24 mouse cellular contexts compared by ENCODE assay signal in genomic region chr1:79655819-79656555, GRCm38 (mm10). TPM values are rescaled to one million over a fixed set of nuclear protein-coding genes. Genes with fewer than 3 reads are reported as not detected.
DNase-seq lines count a peak whose midpoint lies in the region; ATAC-seq and TF ChIP-seq lines count a peak whose summit lies in the region.
"Had no signal": no experiment of that assay in that cellular context is flagged by ENCODE, and none has a peak within 500 bp of the region (broad histone marks: within the 10 kb centered on the region; RNA-seq: fewer than 3 reads in every experiment).

No protein-coding gene starts in this region.

- in situ Hi-C loops in Patski (cut with MboI; ENCODE audit: low pct_unique_long_range_greater_than_20kb), result no loop called here

- TF ChIP-seq EP300 in lung, postnatal 0 days (IDR thresholded peaks at IDR 0.05), result peak; percentile 47; the same call in 1 of the 2 replicates

- 59% methylated on average over 4 of the region's 4 CpGs for WGBS in kidney, embryonic 16.5 days
- WGBS in kidney, adult 2 months, result 47% methylated on average over 4 of the region's 4 CpGs
- WGBS in lung, postnatal 0 days, result 56% methylated on average over 4 of the region's 4 CpGs
- 60% methylated on average over 4 of the region's 4 CpGs for WGBS in limb, embryonic 13.5 days

- H3K27me3 ChIP-seq in kidney, embryonic 16.5 days (ENCODE audit: insufficient read depth, low read length), result no peaks in the 10 kb centered on the region
- no peaks in the 10 kb centered on the region for H3K27me3 ChIP-seq in kidney, adult 2 months (replicated peaks; ENCODE audit: control insufficient read depth, insufficient read depth, low read length)
- no peaks in the 10 kb centered on the region for H3K27me3 ChIP-seq in lung, postnatal 0 days (replicated peaks; ENCODE audit: insufficient read depth, low read length)
- H3K27me3 ChIP-seq in Patski, result no peaks in the 10 kb centered on the region
- H3K27me3 ChIP-seq in limb, embryonic 13.5 days, result no peaks in the 10 kb centered on the region
- H3K27me3 ChIP-seq: embryonic facial prominence, embryonic 15.5 days; forebrain, embryonic 15.5 days; heart, embryonic 15.5 days; hindbrain, embryonic 15.5 days had no signal

- CTCF ChIA-PET in Patski (lab: Charles Lee), result no interaction called here

- no peak overlapping the region for H3K4me3 ChIP-seq in kidney, embryonic 16.5 days (ENCODE audit: low read length)
- H3K4me3 ChIP-seq in kidney, adult 2 months (ENCODE audit: insufficient read depth, low read depth, low read length), result no peak overlapping the region
- H3K4me3 ChIP-seq in lung, postnatal 0 days (ENCODE audit: low read depth, low read length), result no peak overlapping the region
- H3K4me3 ChIP-seq in limb, embryonic 13.5 days, result no peak overlapping the region
- H3K4me3 ChIP-seq: embryonic facial prominence, embryonic 15.5 days; erythroblast, embryonic 14.5 days; forebrain, embryonic 10.5 days; forebrain, embryonic 15.5 days; heart, adult 2 months; heart, embryonic 15.5 days; hindbrain, embryonic 10.5 days; hindbrain, embryonic 15.5 days had no signal

- no peak overlapping the region for H3K27ac ChIP-seq in kidney, embryonic 16.5 days (ENCODE audit: low read length)
- H3K27ac ChIP-seq in kidney, adult 2 months (ENCODE audit: insufficient read depth, low read depth, low read length), result no peak overlapping the region
- H3K27ac ChIP-seq in lung, postnatal 0 days (ENCODE audit: low read length), result peak overlapping the region; percentile 59; the same call in 1 of the 2 replicates
- H3K27ac ChIP-seq in limb, embryonic 13.5 days, result peak overlapping the region; percentile 44; the same call in 1 of the 2 replicates
- H3K27ac ChIP-seq: embryonic facial prominence, embryonic 15.5 days; forebrain, embryonic 10.5 days; forebrain, embryonic 15.5 days; heart, adult 2 months; heart, embryonic 15.5 days; hindbrain, embryonic 10.5 days; hindbrain, embryonic 15.5 days had no signal

- no peaks in the 10 kb centered on the region for H3K9me3 ChIP-seq in kidney, embryonic 16.5 days (ENCODE audit: low read length)
- no peaks in the 10 kb centered on the region for H3K9me3 ChIP-seq in lung, postnatal 0 days (ENCODE audit: low read length)
- H3K9me3 ChIP-seq in limb, embryonic 13.5 days, result no peaks in the 10 kb centered on the region
- H3K9me3 ChIP-seq: embryonic facial prominence, embryonic 15.5 days; forebrain, embryonic 10.5 days; forebrain, embryonic 15.5 days; heart, embryonic 15.5 days; hindbrain, embryonic 10.5 days; hindbrain, embryonic 15.5 days had no signal

- POLR2A ChIA-PET in Patski (lab: Charles Lee), result no interaction called here

- TF ChIP-seq CTCF in kidney, adult 2 months (conservative IDR thresholded peaks at IDR 0.05; ENCODE audit: insufficient read depth, insufficient read length, low read depth, low read length), result no peak
- no peak for TF ChIP-seq CTCF in lung, postnatal 0 days (IDR thresholded peaks at IDR 0.05)
- TF ChIP-seq CTCF in Patski (IDR thresholded peaks at IDR 0.05), result no peak

- no peak for DNase-seq in kidney, adult 2 months
- DNase-seq in lung, postnatal 0 days (ENCODE audit: low spot score), result peak; percentile 21
- no peak for DNase-seq in lung, postnatal 4 days
- DNase-seq in Patski (ENCODE audit: low read depth, low spot score), result peak; percentile 48
- DNase-seq in liver, result no peak
- DNase-seq in cerebellum, adult 18-20 months, result no peak
- DNase-seq: adrenal gland, postnatal 14 days; cerebellum, adult 8-10 months; cerebellum, postnatal 14 days; embryo, embryonic 11 days; gastrocnemius, postnatal 36 days; heart, adult 2 months; heart, postnatal 14 days had no signal

- no peaks in the 10 kb centered on the region for H3K36me3 ChIP-seq in kidney, embryonic 16.5 days (ENCODE audit: insufficient read depth, low read length)
- no peaks in the 10 kb centered on the region for H3K36me3 ChIP-seq in kidney, adult 2 months (ENCODE audit: control insufficient read depth, insufficient read depth, low read length)
- no peaks in the 10 kb centered on the region for H3K36me3 ChIP-seq in lung, postnatal 0 days (ENCODE audit: insufficient read depth, low read length)
- no peaks in the 10 kb centered on the region for H3K36me3 ChIP-seq in limb, embryonic 13.5 days
- H3K36me3 ChIP-seq: embryonic facial prominence, embryonic 15.5 days; forebrain, embryonic 10.5 days; forebrain, embryonic 15.5 days; heart, embryonic 15.5 days; hindbrain, embryonic 10.5 days; hindbrain, embryonic 15.5 days had no signal

- H3K4me2 ChIP-seq in kidney, embryonic 16.5 days (replicated peaks; ENCODE audit: low read depth, low read length), result no peak overlapping the region
- H3K4me2 ChIP-seq in lung, postnatal 0 days (replicated peaks; ENCODE audit: low read depth, low read length), result no peak overlapping the region
- no peak overlapping the region for H3K4me2 ChIP-seq in limb, embryonic 13.5 days (replicated peaks)
- H3K4me2 ChIP-seq: embryonic facial prominence, embryonic 15.5 days; forebrain, embryonic 15.5 days; heart, embryonic 11.5 days; heart, embryonic 15.5 days; hindbrain, embryonic 15.5 days had no signal

- 0 out of 2 replicates have a peak, but pooled peaks have one; percentile 27 for ATAC-seq in kidney, embryonic 16.5 days (ENCODE audit: low FRiP score, low TSS enrichment)
- ATAC-seq in lung, postnatal 0 days, result peak; percentile 59
- ATAC-seq in Patski, result peak; percentile 77
- ATAC-seq in limb, embryonic 13.5 days (ENCODE audit: low FRiP score, low read depth), result peak; percentile 75; the same call in 1 of the 2 replicates
- ATAC-seq: activated CD4-positive, CD25-positive, alpha-beta regulatory T cell, adult 4 months; forebrain, embryonic 15.5 days had no signal

- H3K9ac ChIP-seq in kidney, embryonic 16.5 days (replicated peaks; ENCODE audit: low read length), result no peak overlapping the region
- no peak overlapping the region for H3K9ac ChIP-seq in lung, postnatal 0 days (replicated peaks; ENCODE audit: low read depth)
- no peak overlapping the region for H3K9ac ChIP-seq in limb, embryonic 13.5 days
- H3K9ac ChIP-seq: embryonic facial prominence, embryonic 15.5 days; forebrain, embryonic 15.5 days; heart, embryonic 15.5 days; hindbrain, embryonic 15.5 days had no signal

- no peak for TF ChIP-seq POLR2A in kidney, adult 2 months (IDR thresholded peaks at IDR 0.05; ENCODE audit: low read depth, low read length)

- H3K4me1 ChIP-seq in kidney, embryonic 16.5 days (ENCODE audit: insufficient read depth, low read length), result no peaks in the 10 kb centered on the region
- H3K4me1 ChIP-seq in kidney, adult 2 months (ENCODE audit: control insufficient read depth, insufficient read depth, low read length), result peaks cover 6% of the 10 kb centered on the region; the same call in 1 of the 2 replicates
- H3K4me1 ChIP-seq in lung, postnatal 0 days (ENCODE audit: insufficient read depth, low read depth, low read length), result no peaks in the 10 kb centered on the region
- H3K4me1 ChIP-seq in limb, embryonic 13.5 days, result peaks cover 20% of the 10 kb centered on the region
- H3K4me1 ChIP-seq: embryonic facial prominence, embryonic 15.5 days; forebrain, embryonic 10.5 days; forebrain, embryonic 15.5 days; hindbrain, embryonic 10.5 days; hindbrain, embryonic 15.5 days had no signal

RNA-seq across cellular contexts. Expression of gene Ap1s3, which starts 15.8 kb away (rescaled TPM):
- 0.91 and 0.94 TPM in 2 replicates for polyA plus RNA-seq in kidney, embryonic 16.5 days (2015; fragmentation: Nextera tagmentation; extraction: Ambion mirVana)
- polyA plus RNA-seq in kidney, adult 2 months (2012; rRNA removed), result 30.3 and 43.7 TPM in 2 replicates
- 1.2 and 1.6 TPM in 2 replicates for polyA plus RNA-seq in lung, postnatal 0 days (2015; fragmentation: Nextera tagmentation; extraction: Ambion mirVana)
- polyA plus RNA-seq in Patski (2021), result 16.3 TPM
- polyA plus RNA-seq in limb, embryonic 13.5 days (2015; fragmentation: Nextera tagmentation; extraction: Ambion mirVana), result 0.50 and 0.51 TPM in 2 replicates
- polyA plus RNA-seq: forebrain, embryonic 15.5 days had no signal

Comparison
In these comparisons a context has a peak if more than half of its experiments do, and no peak if none do; other contexts are left out.
1. DNase-seq: peak in lung, postnatal 0 days (single experiment) and Patski (single experiment); none in kidney, adult 2 months (single experiment), lung, postnatal 4 days (0 of 2), liver (single experiment) and cerebellum, adult 18-20 months (0 of 2).
2. ATAC-seq: peak in every context shown above with its lines; median percentile 77 in Patski; 75 in limb, embryonic 13.5 days; 59 in lung, postnatal 0 days; 27 in kidney, embryonic 16.5 days.
3. H3K27ac ChIP-seq: peak in lung, postnatal 0 days (single experiment) and limb, embryonic 13.5 days (single experiment); none in kidney, embryonic 16.5 days (single experiment) and kidney, adult 2 months (single experiment).